Mouse (Mus musculus): ENCODE data around the gene BC049715.
"Not testable (repeated sequence)": the region's sequence is repeated elsewhere in the genome, so short reads cannot be mapped to it uniquely, and the experiment has no call there.

BC049715 gene

DNA sequence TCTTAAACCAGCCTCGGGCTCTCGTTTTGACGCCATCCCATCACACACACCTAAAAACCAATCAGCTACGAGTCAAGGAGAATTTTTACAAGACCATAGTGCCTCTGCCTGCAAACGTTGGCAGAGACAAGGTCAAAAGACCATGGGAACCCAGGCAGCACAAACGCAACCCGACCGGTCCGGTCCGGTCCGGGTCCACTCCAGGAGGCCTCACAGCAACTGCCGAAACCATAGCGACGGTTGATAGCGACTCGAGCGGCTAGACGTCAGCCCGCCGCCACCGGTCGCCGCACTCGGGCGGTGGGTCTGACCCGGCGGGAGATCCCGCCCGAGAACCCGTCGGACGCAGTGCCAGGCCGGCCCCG is at the start of gene BC049715:
BC049715 (plus strand) TSS at position 111 of the 365 bp plus-strand sequence.
- no peak for DNase-seq

DNA sequence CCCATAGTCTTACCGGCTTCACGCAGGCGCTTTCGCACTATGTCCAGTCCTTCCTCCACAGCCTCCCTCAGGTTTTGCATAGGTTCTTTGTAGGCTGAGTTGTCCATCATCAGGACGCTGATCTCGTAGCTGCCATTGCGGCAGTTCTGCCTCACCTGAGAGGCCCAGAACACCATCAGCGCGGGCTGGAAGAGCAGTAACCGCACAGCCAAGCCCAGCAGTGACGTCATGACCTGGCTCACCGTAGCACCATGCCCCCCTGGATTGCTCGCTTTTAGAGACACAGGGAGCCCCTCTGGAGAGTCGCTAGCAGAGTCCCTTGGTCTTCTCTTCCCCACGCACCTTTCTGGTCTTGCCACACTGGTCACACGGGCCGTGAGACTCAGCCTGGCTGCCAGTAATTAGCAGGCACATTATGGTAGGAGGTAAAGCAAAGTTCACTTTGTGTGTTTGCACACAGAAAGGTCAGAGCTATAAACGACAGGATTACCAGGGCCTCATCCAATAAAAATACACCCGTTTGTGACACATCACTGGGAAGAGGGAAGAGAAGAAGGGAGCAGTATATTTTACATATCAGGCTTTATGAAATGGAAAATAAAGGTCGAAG is 45.9 kb upstream of the BC049715 start, which contains the start of gene Gucy2c:
Gucy2c (minus strand) TSS at position 389 of the 610 bp plus-strand sequence.
- no peak for DNase-seq

DNA sequence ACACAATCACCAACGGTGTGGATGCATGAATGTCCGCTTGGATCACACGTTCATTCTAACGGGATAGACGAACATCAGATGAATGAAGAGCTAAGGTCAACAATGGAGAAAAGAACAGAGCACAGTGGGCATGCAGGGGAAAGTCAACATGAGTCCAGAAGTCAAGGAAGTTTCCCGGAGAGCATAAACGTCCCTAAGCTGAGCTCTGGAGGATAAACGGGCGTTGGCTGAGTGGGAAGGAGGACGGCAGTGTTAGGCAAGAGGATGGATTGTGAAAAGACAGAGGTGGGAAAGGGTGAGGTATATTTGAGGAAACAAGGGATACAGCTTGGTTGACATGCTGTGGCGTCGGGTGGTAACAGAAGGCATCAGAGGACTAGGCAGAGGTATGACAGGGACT is 45.3 kb upstream of the BC049715 start:
- no peak for DNase-seq

DNA sequence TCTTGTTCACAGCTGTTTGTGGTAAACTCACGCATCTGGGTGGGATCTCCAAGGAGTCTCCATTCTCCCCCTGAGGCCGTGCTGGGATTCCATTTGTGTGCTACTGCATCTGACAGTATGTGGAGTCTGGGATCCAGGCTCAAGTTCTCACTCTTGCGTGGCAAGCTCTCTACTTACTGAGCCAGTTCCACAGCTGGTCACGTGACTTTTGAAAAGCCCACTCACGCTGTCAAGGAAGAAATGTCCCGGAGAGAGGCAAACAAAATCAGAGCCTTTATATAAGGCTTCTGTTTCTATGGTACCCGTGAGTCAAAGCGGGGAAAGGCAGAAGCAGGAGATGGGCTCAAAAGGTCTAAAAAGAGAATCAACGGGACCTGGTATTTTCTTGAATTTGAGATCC is 44.7 kb upstream of the BC049715 start:
- DNase-seq = no peak

DNA sequence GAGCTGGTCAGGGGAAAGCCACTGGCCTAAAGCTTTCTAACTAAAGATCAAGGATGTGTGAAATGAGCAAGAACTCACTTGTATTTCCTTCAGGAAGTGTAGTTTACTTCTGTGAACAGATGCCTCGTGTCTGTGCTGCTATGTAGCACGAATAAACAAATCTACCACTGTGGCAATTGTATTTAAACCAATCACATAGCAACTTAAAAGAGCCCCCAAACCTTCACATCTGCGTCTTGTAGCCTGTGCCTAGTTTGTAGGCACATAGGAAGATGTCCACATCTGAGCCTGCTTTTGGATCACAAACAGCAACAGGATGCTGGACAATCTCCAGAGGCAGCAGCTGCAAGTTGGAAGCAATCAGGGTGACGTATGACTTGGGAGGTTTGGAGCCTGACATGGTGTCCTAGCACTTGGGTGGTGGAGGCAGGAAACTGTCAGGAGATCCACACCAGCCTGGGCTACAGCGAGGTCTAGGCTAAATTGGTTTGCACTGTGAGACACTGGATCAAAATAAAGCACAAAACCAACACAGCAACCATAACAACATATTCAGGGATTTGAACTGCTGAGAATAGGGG is 37.9 kb upstream of the BC049715 start:
- DNase-seq = peak; percentile 79 to 91

DNA sequence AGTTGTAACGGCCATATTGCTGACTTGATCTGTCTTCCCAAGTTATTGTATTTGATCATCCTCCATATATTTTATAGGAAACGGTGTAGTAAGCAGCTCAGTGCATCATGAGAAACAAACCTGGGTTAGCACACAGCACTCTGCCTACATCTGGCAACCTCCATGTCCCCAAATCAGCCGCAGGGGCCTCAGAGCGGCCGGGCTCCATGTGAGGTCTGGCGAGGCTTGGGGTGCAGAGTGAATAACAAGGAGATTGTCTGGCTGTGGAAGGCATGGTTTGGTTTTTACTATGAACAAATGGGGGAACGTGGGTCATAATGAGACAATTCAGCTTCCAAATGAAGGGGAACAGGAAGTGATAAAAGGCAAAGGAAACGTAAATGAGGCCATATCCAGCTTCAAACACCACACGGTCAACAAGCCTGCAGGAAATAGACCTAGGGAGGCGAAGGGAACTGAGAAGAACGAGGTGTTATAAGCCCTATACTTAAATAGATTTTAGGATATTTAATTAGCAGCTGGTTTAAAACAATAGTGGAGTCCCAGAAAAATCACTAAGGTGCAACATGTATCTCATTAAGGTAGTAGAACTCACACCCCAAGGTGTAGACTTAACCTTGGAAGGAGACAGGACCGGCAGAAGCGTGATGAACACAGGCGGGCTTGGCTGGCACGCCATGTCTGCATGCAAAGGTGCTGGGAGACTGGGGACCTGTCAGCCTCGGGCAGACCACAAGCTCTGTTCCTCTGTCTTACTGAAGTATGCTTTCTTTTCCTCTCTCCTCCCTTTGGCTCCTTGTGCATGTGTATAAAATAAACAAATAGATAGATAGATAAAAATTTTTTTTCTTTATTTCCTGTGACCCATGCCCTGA is 34.3 kb upstream of the BC049715 start:
- no peak for DNase-seq

DNA sequence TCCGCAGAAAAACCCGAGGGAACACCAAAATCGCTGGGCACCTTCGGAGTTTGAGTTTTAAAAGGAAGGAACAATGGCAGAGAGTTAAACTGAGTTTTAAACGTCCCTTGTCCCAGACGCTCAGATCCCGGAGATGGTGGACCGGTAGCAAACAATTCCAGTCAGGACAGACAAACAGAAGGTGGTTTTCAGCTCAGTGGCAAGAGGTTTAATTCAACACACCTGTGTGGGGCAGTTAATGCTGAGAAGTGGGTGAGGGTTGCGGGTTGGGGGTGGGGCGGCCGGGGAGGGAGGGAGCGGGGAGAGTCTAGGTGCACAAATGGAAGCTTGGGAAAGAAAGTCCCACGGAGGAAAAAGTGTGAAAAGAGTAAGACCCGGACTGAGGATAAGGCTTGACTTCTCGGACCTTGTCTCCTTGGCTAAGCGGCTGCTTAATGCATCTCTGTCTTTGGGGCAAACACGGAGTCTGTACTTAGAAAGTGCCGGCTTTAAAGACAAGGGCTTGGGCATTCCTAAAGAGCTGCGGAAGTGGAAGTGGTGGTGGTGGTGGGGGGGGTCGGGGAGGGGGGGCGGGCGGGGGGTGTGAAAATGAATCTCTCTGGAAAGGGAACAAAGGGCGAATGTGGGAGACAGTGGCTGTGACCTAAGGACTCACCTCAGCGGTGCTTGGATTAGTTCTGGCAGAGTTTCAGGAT is 33.4 kb upstream of the BC049715 start:
- no peak for DNase-seq

DNA sequence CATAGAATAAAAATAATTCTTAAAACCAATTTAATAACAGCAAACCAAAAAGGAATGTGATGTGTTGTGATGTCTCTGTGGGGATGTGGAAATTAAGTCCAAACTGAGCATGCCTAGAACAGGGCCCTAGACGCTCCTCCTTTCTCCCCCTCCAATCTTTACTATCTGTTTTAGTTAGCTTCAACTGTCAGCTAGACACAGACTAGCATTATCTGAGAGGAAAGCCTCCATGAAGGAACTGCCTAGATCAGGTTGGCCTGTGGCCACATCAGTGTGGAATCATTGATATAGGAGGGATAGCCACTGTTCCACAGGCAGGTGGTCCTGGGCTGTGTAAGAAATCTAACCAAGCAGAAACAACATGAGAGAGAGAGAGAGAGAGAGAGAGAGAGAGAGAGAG is 32.3 kb upstream of the BC049715 start:
- DNase-seq = no peak

DNA sequence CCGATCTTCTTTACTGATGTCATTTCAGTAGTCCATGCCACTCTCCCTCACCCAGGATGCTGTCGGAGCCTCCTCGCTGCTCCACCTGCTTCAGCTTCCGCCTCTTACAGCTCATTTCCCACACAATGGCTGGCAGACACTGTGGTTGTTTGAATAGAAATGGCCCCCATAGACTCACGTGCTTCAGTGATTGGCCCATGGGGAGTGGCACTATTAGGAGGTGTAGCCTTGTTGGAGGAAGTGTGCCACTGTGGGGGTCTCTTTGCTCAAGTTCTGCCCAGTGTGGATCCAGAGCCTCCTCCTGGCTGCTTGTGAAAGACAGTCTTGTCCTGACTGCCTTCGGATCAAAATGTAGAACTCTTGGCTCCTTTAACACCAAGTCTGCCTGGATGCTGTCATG is 31.6 kb upstream of the BC049715 start:
- DNase-seq = no peak

DNA sequence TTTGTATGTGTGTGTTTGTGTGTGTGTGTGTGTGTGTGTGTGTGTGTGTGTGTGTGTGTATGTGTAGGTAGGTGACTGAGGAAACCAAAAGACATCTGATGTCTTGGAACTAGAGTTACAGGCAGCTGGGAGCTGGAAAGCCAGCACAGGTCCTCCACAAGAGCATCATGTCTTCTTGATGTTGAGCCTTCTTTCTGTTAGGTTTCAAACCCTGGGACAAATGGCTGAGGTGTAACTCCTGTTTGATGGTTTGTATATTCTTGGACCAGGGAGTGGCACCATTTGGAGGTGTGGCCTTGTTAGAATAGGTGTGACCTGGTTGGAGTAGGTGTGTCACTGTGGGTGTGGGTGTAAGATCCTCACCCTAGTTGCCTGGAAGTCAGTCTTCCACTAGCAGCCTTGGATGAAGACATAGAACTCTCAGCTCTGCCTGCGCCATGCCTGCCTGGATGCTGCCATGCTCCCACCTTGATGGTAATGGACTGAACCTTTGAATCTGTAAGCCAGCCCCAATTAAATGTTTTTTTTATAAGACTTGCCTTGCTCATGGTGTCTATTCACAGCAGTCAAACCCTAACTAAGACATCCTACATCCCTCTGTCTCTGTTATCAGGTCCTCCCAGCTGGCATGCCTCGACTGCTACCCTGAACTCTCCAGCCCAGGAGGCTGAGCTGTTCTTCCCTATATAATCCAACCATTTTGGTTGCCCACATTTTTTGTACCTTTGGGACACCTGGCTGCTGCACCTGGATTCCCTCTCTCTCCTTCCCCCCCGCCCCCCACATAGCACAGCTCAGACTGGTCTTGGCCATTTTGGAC is 29.3 kb upstream of the BC049715 start:
- DNase-seq = not testable (repeated sequence)

DNA sequence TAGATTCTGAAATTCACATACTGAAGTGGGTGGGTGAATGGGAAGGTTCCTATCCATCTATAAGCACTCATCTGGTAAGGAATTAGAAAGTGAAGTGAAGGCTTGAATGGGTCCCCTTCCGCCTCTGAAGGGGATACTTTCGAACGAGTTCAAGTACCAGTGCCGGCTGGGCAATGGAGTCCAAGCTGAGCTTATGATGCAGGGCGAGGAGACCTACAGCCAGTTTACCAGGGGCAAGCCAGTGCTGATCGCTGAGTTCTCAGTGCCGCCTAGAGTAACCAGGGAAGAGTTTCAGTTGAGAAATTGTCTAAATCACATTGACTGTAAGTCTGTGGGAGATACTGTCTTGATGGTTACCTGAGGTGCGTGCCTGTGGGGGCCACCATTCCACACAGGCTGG is 26.7 kb upstream of the BC049715 start:
- DNase-seq = no peak

DNA sequence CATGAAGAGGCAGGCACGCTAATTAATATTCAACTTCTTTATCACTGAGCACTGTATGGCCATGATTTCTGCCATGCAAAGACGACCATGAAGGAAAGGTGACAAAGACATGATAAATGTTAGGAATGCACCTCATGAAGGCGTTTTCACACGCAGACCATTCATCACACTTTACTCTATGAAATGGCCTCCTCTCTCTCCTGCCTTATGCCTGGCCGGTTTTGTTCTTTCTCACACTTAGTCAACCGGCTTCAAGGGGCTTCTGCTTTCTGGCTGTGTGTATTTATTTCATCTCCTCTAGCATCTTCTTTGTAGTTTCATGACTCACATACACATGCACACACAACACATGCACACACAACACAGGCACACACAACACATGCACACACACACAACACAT is 26.2 kb upstream of the BC049715 start:
- no peak for DNase-seq

DNA sequence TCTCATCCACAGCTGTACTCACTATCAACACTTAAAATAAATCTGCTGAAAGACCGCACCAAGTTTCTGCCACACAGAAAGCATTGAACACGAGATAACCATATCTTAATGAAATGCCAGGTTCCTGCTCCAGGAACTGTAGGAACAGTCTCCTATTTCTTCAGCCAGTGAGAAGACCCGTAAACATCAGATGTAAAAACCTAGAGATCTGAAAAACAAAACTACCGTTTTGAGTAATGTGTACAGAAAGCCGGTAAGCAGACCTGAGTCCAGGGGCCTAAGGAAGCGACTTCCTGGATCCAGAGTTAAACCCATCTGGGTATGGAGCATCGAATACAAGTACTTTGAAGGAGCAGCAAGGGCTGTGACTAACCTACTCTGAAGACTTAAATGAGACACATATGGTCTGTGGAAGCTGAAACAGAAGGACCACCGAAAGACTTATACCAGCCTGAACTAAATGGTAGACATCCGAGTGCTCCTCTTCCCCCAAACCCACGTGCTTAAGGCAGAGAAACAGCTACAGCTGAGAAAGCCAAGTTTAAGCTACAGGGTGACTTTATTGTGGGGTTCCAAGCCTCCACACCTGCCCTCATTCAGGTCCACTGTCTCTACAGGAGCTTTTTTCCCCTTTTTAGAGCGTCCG is 24.2 kb upstream of the BC049715 start:
- no peak for DNase-seq

DNA sequence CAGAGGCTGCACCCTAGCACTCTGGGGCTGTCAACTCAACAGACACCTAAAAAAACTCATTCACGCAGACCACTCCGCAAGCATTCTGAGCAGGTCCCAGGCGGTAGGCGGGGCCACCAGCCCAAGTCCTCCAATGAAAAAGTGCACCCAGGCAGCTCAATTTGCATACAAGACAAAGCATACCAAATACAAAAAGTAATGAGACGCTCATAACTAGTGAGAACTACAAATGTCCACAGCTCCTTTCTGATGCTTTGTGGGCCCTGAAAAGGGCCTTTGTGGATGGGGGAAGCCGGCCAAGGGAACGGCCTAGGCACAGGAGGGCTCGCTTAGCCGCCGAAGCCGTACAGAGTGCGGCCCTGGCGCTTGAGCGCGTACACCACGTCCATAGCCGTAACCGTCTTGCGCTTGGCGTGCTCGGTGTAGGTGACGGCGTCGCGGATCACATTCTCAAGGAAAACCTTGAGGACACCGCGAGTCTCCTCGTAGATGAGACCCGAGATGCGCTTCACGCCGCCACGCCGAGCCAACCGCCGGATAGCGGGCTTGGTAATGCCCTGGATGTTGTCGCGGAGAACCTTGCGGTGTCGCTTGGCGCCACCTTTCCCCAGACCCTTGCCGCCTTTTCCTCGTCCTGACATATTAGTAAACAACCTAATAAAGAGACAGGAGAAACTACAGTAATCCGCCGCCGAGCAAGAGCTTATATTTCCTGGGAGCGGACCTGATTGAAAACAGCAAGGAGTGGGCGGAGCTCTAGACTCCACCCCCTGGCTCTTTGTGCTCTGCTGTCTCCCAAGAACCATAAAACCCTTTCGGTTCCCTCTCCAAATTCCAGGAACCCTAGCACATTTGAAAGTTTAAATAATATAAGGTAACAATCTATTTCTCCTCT is 23.4 kb upstream of the BC049715 start, which contains the start of gene Hist4h4:
Hist4h4 (minus strand) TSS at position 677 of the 895 bp plus-strand sequence.
- DNase-seq = peak; percentile 95 to 98

DNA sequence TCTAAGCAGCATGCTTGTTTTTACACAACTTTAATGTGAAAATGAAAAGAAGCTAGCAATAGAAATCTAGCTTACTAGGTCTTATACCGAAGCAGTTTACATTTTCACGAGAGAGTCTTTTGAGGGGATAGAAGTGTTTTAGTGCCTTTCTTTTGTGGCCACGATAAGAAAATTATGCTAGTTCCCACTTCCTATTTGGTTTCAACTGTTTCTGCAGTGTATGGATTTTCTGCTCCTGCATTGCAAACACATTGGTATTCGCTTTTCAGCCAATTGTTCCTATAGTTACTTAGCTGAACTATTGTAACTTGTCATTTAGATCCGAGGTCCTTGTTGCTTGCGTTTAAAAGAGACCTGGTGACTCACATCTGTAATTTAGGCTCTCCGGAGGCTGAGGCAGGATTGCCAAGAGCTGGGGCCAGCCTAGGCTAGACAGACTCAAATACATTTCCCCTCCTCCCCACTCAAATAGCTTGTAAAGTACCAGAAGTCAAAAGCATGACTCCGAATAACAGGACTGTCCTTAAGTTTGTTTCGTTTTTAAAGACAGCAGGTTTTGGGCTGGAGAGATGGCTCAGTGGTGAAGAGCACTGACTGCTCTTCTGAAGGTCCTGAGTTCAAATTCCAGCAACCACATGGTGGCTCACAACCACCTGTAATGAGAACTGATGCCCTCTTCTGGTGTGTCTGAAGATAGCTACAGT is 22.6 kb upstream of the BC049715 start:
- DNase-seq = no peak

DNA sequence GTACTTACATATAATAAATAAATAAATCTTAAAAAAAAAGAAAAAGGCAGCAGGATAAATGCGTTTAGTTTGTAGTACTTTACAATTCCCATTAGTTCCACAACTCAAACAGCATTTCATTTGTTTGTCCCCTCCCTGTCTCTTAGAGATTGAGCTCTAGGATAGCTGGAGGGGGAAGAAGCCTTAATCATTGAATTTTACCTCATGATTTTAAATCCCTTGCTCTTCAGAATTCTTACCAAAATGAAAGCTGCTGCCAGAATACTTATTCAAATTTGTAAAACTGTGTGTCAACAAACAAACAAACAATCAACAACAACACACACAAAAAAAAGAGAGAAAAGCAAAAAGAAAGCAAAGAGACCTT is 22.0 kb upstream of the BC049715 start:
- DNase-seq = no peak

DNA sequence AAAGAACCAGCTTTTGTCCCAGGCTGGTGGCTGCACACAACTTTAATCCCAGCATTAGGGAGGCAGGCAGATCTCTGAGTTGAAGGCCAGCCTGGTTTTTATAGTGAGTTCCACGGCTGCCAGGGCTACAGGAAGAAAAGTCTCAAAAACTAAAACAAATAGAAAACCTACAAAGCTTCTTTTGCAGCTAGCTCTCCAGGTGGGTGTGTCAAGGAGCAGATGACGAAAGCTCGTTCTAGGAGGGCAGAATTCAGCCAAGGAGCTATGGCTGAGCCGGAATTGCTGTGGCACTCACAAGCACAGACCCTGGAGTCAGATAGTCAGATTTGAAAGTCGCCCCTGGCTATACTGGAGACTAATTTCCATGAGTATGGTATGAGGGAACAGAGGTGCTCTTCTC is 20.6 kb upstream of the BC049715 start:
- peak; percentile 60 to 66 for DNase-seq

DNA sequence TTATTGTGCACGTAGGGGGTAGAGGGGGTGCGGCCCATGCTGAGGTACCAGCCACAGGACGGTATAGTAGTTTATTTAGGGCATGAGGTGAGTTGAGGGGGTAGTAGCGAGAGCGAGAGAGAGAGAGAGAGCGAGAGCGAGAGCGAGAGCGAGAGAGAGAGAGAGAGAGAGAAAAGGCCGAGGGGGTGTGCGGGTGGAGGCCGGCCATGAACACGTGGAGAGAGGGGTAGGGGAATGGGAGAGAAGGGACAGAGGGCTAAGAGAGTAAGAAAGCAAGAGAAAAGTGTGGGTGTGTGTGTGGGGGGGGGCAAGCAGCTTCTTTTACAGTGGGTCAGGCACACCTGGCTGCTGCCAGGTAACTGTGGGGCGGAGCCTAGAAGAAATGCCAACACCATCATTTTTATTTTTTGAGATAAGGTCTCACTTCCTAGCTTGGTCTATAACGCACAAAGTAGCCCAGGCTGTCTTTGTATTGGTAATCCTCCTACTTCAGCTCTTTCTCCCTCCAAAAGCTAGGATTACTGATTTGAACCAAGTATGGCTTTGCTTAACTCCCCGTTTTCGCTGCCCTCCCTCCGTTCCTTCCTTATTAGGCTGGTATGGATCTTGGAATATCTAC is 19.9 kb upstream of the BC049715 start:
- no peak for DNase-seq

DNA sequence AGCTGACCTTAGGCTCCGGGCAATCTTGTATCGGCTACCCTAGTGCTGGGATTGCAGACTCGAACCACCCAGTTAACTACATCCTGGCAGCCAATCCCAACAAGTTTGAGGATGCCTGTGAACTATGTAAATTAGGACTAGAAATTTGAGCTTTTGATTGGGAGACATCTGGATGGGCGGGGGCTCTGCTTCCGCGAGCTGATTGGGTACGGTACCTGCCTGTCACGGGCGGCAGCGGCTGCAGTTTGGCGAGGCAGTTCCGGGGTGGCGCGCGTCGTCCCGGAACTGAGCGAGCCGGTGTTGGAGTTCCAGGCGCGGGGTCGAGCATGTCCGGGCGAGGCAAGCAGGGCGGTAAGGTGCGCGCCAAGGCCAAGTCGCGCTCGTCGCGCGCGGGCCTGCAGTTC is 19.4 kb upstream of the BC049715 start, which contains the start of gene H2afj:
H2afj (plus strand) TSS at position 231 of the 404 bp plus-strand sequence.
- peak; percentile 99 for DNase-seq

DNA sequence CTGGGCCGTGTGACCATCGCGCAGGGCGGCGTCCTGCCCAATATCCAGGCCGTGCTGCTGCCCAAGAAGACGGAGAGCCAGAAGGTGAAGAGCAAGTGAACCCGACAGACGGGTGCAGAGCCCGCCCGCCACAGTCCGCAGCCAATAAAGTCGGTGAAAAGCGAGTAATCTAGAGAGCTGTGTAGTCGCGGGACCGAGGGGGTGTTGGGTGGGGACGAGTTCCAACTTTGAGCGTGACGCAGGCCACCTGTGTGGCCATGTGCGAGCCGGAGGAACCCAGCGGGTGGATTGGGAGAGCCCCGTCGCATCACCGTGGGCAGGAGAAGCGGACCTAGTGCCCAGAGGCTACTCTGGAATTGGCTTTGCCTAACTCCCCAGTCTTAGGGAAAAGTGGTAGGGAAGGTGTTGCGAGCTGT is 18.8 kb upstream of the BC049715 start:
- DNase-seq = peak in 1 of 2 experiments; percentile 54

Data from lung, postnatal 4 days (tissue).